Mouse (Mus musculus): ENCODE data around the gene Taar8b. TPM values are rescaled to one million over a fixed set of nuclear protein-coding genes. Genes with fewer than 3 reads are reported as not detected.

The Taar8b gene
- total RNA-seq, 2 experiments from 2014 or later = not detected

Other genes starting within 250 kb of the Taar8b start
- 10 to 100 TPM in 1 of 2 experiments, 1 to 10 TPM in 1; 8.5 to 77.2 TPM for gene Vnn3, start 240.8 kb downstream of the Taar8b start, total RNA-seq (2021)
- 10 to 100 TPM; 18.8 to 60.6 TPM for gene Vnn1, start 197.6 kb downstream of the Taar8b start, total RNA-seq (2021)
- gene Taar1, start 171.9 kb downstream of the Taar8b start, total RNA-seq (2021) = not detected
- gene Taar2, start 153.7 kb downstream of the Taar8b start, total RNA-seq (2021) = not detected
- not detected for gene Taar3, start 142.7 kb downstream of the Taar8b start, total RNA-seq (2021)
- not detected for gene Taar4, start 131.8 kb downstream of the Taar8b start, total RNA-seq (2021)
- not detected for gene Taar5, start 121.6 kb downstream of the Taar8b start, total RNA-seq (2021)
- not detected for gene Taar6, start 106.6 kb downstream of the Taar8b start, total RNA-seq (2021)
- not detected for gene Taar7a, start 98.8 kb downstream of the Taar8b start, total RNA-seq (2021)
- not detected for gene Taar7b, start 92.4 kb downstream of the Taar8b start, total RNA-seq (2021)
- gene Taar7d, start 65.1 kb downstream of the Taar8b start, total RNA-seq (2021) = not detected
- gene Taar7e, start 54.7 kb downstream of the Taar8b start, total RNA-seq (2021) = not detected
- not detected for gene Taar7f, start 42.8 kb downstream of the Taar8b start, total RNA-seq (2021)
- gene Taar8a, start 15.8 kb downstream of the Taar8b start, total RNA-seq (2021) = not detected
- not detected for gene Taar8c, start 9.6 kb upstream of the Taar8b start, total RNA-seq (2021)
- not detected for gene Taar9, start 17.2 kb upstream of the Taar8b start, total RNA-seq (2021)
- 100 to 1,000 TPM; 135 to 202 TPM for gene Stx7, start 57.0 kb upstream of the Taar8b start, total RNA-seq (2021)
- under 1 TPM; 0.10 to 0.36 TPM for gene Moxd1, start 131.2 kb upstream of the Taar8b start, total RNA-seq (2021)

Data from adrenal gland, postnatal 36 days (tissue).